Mouse (Mus musculus): ENCODE measurements around the gene Dock9. TPM values are rescaled to one million over a fixed set of nuclear protein-coding genes. Genes with fewer than 3 reads are reported as not detected.

The Dock9 gene
- total and polyA plus RNA-seq, 3 experiments: 9.3 to 12.2 (median 10.3) TPM

- dilution Hi-C loops (cut with MboI; ENCODE audit: extremely low pct_ligation_motif_present, extremely low pct_unique_long_range_greater_than_20kb, low sequenced_read_pairs): no loop called here
- Histone ChIP-seq H3K79me2 (replicated peaks; ENCODE audit: control insufficient read depth, extremely low read depth, insufficient read depth, poor library complexity, severe bottlenecking) (no peaks in the 10 kb centered on the region), H3K27ac (ENCODE audit: insufficient read depth, low read depth) (no peak overlapping the region), H3K4me3 (replicated peaks in 1 of 3; ENCODE audit: low read depth in 2 of 3, low read length in 2 of 3, poor library complexity in 1 of 3) (no peak overlapping the region), H3K4me2 (ENCODE audit: insufficient read depth, low read depth, poor library complexity, severe bottlenecking) (no peak overlapping the region), H3K9ac (ENCODE audit: insufficient read depth, low read depth) (no peak overlapping the region), H3K36me3 (replicated peaks in 1 of 2; ENCODE audit: control insufficient read depth in 1 of 2, insufficient read depth in 1 of 2, low read length in 1 of 2) (no peaks in the 10 kb centered on the region), H3K9me3 (replicated peaks; ENCODE audit: low read length) (no peaks in the 10 kb centered on the region), H3K27me3 (replicated peaks) (no peaks in the 10 kb centered on the region), H3K4me1 (ENCODE audit: control insufficient read depth in 1 of 2, insufficient read depth in 2 of 2) (peaks cover 4% of the 10 kb centered on the region in 2 experiments)
- no peak for DNase-seq (ENCODE audit: extremely low read depth)
- in situ Hi-C loops (cut with MboI; ENCODE audit: low pct_ligation_motif_present, low pct_unique_long_range_greater_than_20kb, low sequenced_read_pairs): no loop called here
- TF ChIP-seq ZMIZ1 (IDR thresholded peaks at IDR 0.05; ENCODE audit: low read depth, low read length) (no peak), MAFK (IDR thresholded peaks at IDR 0.05; ENCODE audit: insufficient replicate concordance, low read length) (no peak), MXI1 (IDR thresholded peaks at IDR 0.05; ENCODE audit: low read depth, low read length) (no peak), UBTF (IDR thresholded peaks at IDR 0.05; ENCODE audit: low read depth, low read length) (no peak), E2F4 (IDR thresholded peaks at IDR 0.05; ENCODE audit: insufficient replicate concordance, low read depth, low read length) (no peak), NELFE (IDR thresholded peaks at IDR 0.05; ENCODE audit: low read depth, low read length) (no peak)
Observed at GRCm38 (mm10) chr14:121492328-121492727, 305.3 kb downstream of the Dock9 start.

Other genes starting within 250 kb of the Dock9 start
- 30.8 and 32.8 TPM in 2 replicates for gene Ubac2, start 80.8 kb upstream of the Dock9 start, total RNA-seq (2012; rRNA removed)
- 39.7 and 40.1 TPM in 2 replicates for gene Ubac2, start 80.8 kb upstream of the Dock9 start, total RNA-seq (2014; rRNA removed)
- 32.6 and 35.5 TPM in 2 replicates for gene Ubac2, start 80.8 kb upstream of the Dock9 start, polyA plus RNA-seq (2012; ENCODE audit: insufficient read length, low read depth)
- gene Gpr18, start 117.9 kb upstream of the Dock9 start, total RNA-seq (2012; rRNA removed): 26.8 and 33.5 TPM in 2 replicates
- gene Gpr18, start 117.9 kb upstream of the Dock9 start, total RNA-seq (2014; rRNA removed): 32.5 and 37.0 TPM in 2 replicates
- 37.8 and 46.2 TPM in 2 replicates for gene Gpr18, start 117.9 kb upstream of the Dock9 start, polyA plus RNA-seq (2012; ENCODE audit: insufficient read length, low read depth)
- gene Gpr183, start 167.4 kb upstream of the Dock9 start, total RNA-seq (2012; rRNA removed): 3.6 and 4.0 TPM in 2 replicates
- 16.2 and 16.3 TPM in 2 replicates for gene Gpr183, start 167.4 kb upstream of the Dock9 start, total RNA-seq (2014; rRNA removed)
- 8.3 and 8.7 TPM in 2 replicates for gene Gpr183, start 167.4 kb upstream of the Dock9 start, polyA plus RNA-seq (2012; ENCODE audit: insufficient read length, low read depth)
- not detected in 2 replicates for gene Timm8a2, start 236.8 kb upstream of the Dock9 start, total RNA-seq (2012; rRNA removed)
- gene Timm8a2, start 236.8 kb upstream of the Dock9 start, total RNA-seq (2014; rRNA removed): not detected in 2 replicates
- not detected in 2 replicates for gene Timm8a2, start 236.8 kb upstream of the Dock9 start, polyA plus RNA-seq (2012; ENCODE audit: insufficient read length, low read depth)

All from CH12.LX (cell line).